Mouse (Mus musculus) intestine, postnatal 0 days (tissue): ENCODE measurements around the gene Gm20903. TPM values are rescaled to one million over a fixed set of nuclear protein-coding genes. Genes with fewer than 3 reads are reported as not detected.
"Not testable (repeated sequence)": the region's sequence is repeated elsewhere in the genome, so short reads cannot be mapped to it uniquely, and the experiment has no call there.

Source experiments
- ATAC-seq: fragments of 200-750 bp; cut with Nextera tagmentation; 2 replicates; pipeline ENCODE4 v1.8.0; 2017; ENCODE audit warnings: mild to moderate bottlenecking, moderate TSS enrichment, moderate library complexity
- H3K27ac ChIP-seq: fragments of 300-500 bp; sonication (generic); 2 replicates; pipeline ENCODE4 v1.5.1; 2014; ENCODE audit warnings: mild to moderate bottlenecking, low read depth, low read length, moderate library complexity
- H3K27me3 ChIP-seq: fragments of 300-500 bp; sonication (generic); replicated peaks from 2 replicates; pipeline ENCODE4 v1.6.1; 2014; ENCODE audit warnings: low read length, mixed read lengths; ENCODE audit not compliant: control insufficient read depth, insufficient read depth
- H3K36me3 ChIP-seq: fragments of 300-500 bp; sonication (generic); 2 replicates; pipeline ENCODE4 v1.6.1; 2014; ENCODE audit warnings: mild to moderate bottlenecking, moderate library complexity; ENCODE audit not compliant: control insufficient read depth, insufficient read depth
- H3K4me1 ChIP-seq: fragments of 300-500 bp; sonication (generic); replicated peaks from 2 replicates; pipeline ENCODE4 v1.6.1; 2014; ENCODE audit warnings: antibody characterized with exemption, low read length, mixed read lengths; ENCODE audit not compliant: control insufficient read depth, insufficient read depth
- H3K4me2 ChIP-seq: fragments of 300-500 bp; sonication (generic); replicated peaks from 2 replicates; pipeline ENCODE4 v1.6.1; 2014; ENCODE audit warnings: low read depth, mild to moderate bottlenecking, moderate library complexity
- H3K4me3 ChIP-seq: fragments of 300-500 bp; sonication (generic); 2 replicates; pipeline ENCODE4 v1.5.1; 2014; ENCODE audit warnings: low read depth, low read length
- H3K9ac ChIP-seq: fragments of 300-500 bp; sonication (generic); 2 replicates; pipeline ENCODE4 v1.6.1; 2014; ENCODE audit warnings: mild to moderate bottlenecking, low read depth, low read length
- H3K9me3 ChIP-seq: fragments of 300-500 bp; sonication (generic); 2 replicates; pipeline ENCODE4 v1.6.1; 2016; ENCODE audit warnings: mixed run types; ENCODE audit not compliant: control insufficient read depth
- WGBS: fragments of 180-500 bp; shearing (Covaris S2); extraction: QIAGEN DNeasy Blood & Tissue Kit; methylation state at CpG from one replicate; pipeline ENCODE4 v1.1.7; 2014; 5-methylcytosine and 5-hydroxymethylcytosine counted together
- polyA plus RNA-seq: library from polyadenylated mRNA; unstranded; fragments of >200 nt; fragmentation: Nextera tagmentation; extraction: Ambion mirVana; gene quantifications from 2 replicates; pipeline ENCODE4 v1.2.1, GENCODE M21; 2015

Gene Gm20903
- not detected in 2 replicates for polyA plus RNA-seq

- not testable (repeated sequence) for H3K4me2 ChIP-seq, H3K36me3 ChIP-seq, H3K9me3 ChIP-seq, ATAC-seq, H3K27me3 ChIP-seq, H3K27ac ChIP-seq, H3K4me1 ChIP-seq, H3K4me3 ChIP-seq, H3K9ac ChIP-seq
- WGBS = no CpG with 5 or more reads among the region's 6 CpGs
Measured at GRCm38 (mm10) chrY:73669015-73669414, at the start of gene Gm20903. Gene Gm20903, plus strand, starts transcription at chrY:73669315.
